Mouse (Mus musculus) forebrain, embryonic 11.5 days (tissue): ENCODE measurements around the gene Adcy1. TPM values are rescaled to one million over a fixed set of nuclear protein-coding genes. Genes with fewer than 3 reads are reported as not detected.

Experiments used
- ATAC-seq: fragments of 200-750 bp; cut with Nextera tagmentation; replicated peaks from 2 replicates; pipeline ENCODE4 v1.8.0; 2017; ENCODE audit warnings: moderate TSS enrichment; ENCODE audit not compliant: low FRiP score
- DNase-seq: peaks from one replicate; pipeline ENCODE4 v3.0.0-alpha.2; 2017; ENCODE audit warnings: low spot score
- H3K27ac ChIP-seq: fragments of 300-500 bp; sonication (generic); 2 replicates; pipeline ENCODE4 v1.5.1; 2014; ENCODE audit warnings: low read depth, low read length
- H3K27me3 ChIP-seq: fragments of 300-500 bp; sonication (generic); 2 replicates; pipeline ENCODE4 v1.6.1; 2014; ENCODE audit warnings: mild to moderate bottlenecking, low read length, mixed read lengths; ENCODE audit not compliant: control insufficient read depth, insufficient read depth
- H3K36me3 ChIP-seq: fragments of 300-500 bp; sonication (generic); 2 replicates; pipeline ENCODE4 v1.6.1; 2014; ENCODE audit warnings: mild to moderate bottlenecking, low read length, moderate library complexity, mixed read lengths; ENCODE audit not compliant: control insufficient read depth, insufficient read depth
- H3K4me1 ChIP-seq: fragments of 300-500 bp; sonication (generic); replicated peaks from 2 replicates; pipeline ENCODE4 v1.6.1; 2014; ENCODE audit warnings: low read length, mixed read lengths; ENCODE audit not compliant: control insufficient read depth, insufficient read depth
- H3K4me2 ChIP-seq: fragments of 300-500 bp; sonication (generic); 2 replicates; pipeline ENCODE4 v1.6.1; 2014; ENCODE audit warnings: low read depth, mild to moderate bottlenecking, low read length, moderate library complexity, mixed read lengths; ENCODE audit not compliant: severe bottlenecking
- H3K4me3 ChIP-seq: fragments of 300-500 bp; sonication (generic); 2 replicates; pipeline ENCODE4 v1.5.1; 2014; ENCODE audit warnings: low read depth, low read length
- H3K9ac ChIP-seq: fragments of 300-500 bp; sonication (generic); 2 replicates; pipeline ENCODE4 v1.6.1; 2014; ENCODE audit warnings: low read length
- H3K9me3 ChIP-seq: fragments of 300-500 bp; sonication (generic); 2 replicates; pipeline ENCODE4 v1.6.1; 2016; ENCODE audit warnings: low read length, mixed read lengths; ENCODE audit not compliant: control insufficient read depth
- WGBS: fragments of 180-500 bp; shearing (Covaris S2); extraction: QIAGEN DNeasy Blood & Tissue Kit; methylation state at CpG from one replicate; pipeline ENCODE4 v1.1.7; 2014; 5-methylcytosine and 5-hydroxymethylcytosine counted together
- polyA plus RNA-seq: library from polyadenylated mRNA; unstranded; fragments of >200 nt; fragmentation: Nextera tagmentation; extraction: Ambion mirVana; gene quantifications from 2 replicates; pipeline ENCODE4 v1.2.1, GENCODE M21; 2014

The Adcy1 gene
- polyA plus RNA-seq, 1 experiment from 2014 or later: 1.3 TPM

GRCm38 (mm10) chr11:7064484-7065185 lies 1.3 kb downstream of the Adcy1 start:
- Histone ChIP-seq H3K4me2 (peak overlapping the region; percentile 84), H3K9me3 (no peaks in the 10 kb centered on the region), H3K4me3 (peak overlapping the region; percentile 54), H3K27me3 (peaks cover 19% of the 10 kb centered on the region), H3K36me3 (no peaks in the 10 kb centered on the region), H3K9ac (no peak overlapping the region), H3K4me1 (peaks cover 7% of the 10 kb centered on the region; the same call in 1 of the 2 replicates), H3K27ac (no peak overlapping the region)
- DNase-seq: no peak
- no peak for ATAC-seq
- 4% methylated on average over 26 of the region's 26 CpGs for WGBS

- peaks cover 7% of the 10 kb centered on the region; the same call in 1 of the 2 replicates for H3K4me1 ChIP-seq
- no peaks in the 10 kb centered on the region for H3K36me3 ChIP-seq
- H3K9ac ChIP-seq: no peak overlapping the region
- H3K27me3 ChIP-seq: peaks cover 19% of the 10 kb centered on the region
- 14% methylated on average over 4 of the region's 4 CpGs for WGBS
- DNase-seq (no peak), ATAC-seq (no peak)
- no peak overlapping the region for H3K27ac ChIP-seq
- H3K9me3 ChIP-seq: no peaks in the 10 kb centered on the region
- no peak overlapping the region for H3K4me2 ChIP-seq
- H3K4me3 ChIP-seq: no peak overlapping the region
These were observed 2.1 kb downstream of the Adcy1 start for GRCm38 (mm10) chr11:7065388-7065787.

GRCm38 (mm10) chr11:7065876-7066275 lies 2.6 kb downstream of the Adcy1 start:
- WGBS: 44% methylated on average over 5 of the region's 5 CpGs
- peaks cover 19% of the 10 kb centered on the region for H3K27me3 ChIP-seq

GRCm38 (mm10) chr11:7067263-7067662 lies 4.0 kb downstream of the Adcy1 start:
- Histone ChIP-seq H3K4me2 (no peak overlapping the region), H3K4me1 (peaks cover 7% of the 10 kb centered on the region; the same call in 1 of the 2 replicates), H3K27me3 (peaks cover 16% of the 10 kb centered on the region), H3K27ac (no peak overlapping the region), H3K4me3 (no peak overlapping the region), H3K36me3 (no peaks in the 10 kb centered on the region), H3K9ac (no peak overlapping the region), H3K9me3 (no peaks in the 10 kb centered on the region)
- no peak for DNase-seq
- 89% methylated on average over 4 of the region's 4 CpGs for WGBS
- no peak for ATAC-seq

More at GRCm38 (mm10) chr11:7065876-7066275, 2.6 kb downstream of the Adcy1 start:
- DNase-seq (no peak), ATAC-seq (no peak)
- no peak overlapping the region for H3K9ac ChIP-seq
- no peaks in the 10 kb centered on the region for H3K36me3 ChIP-seq
- no peak overlapping the region for H3K4me3 ChIP-seq
- no peaks in the 10 kb centered on the region for H3K9me3 ChIP-seq
- no peak overlapping the region for H3K4me2 ChIP-seq
- H3K4me1 ChIP-seq: peaks cover 7% of the 10 kb centered on the region; the same call in 1 of the 2 replicates
- no peak overlapping the region for H3K27ac ChIP-seq

- DNase-seq: no peak
- no peak overlapping the region for H3K4me3 ChIP-seq
- peaks cover 14% of the 10 kb centered on the region for H3K27me3 ChIP-seq
- no peak for ATAC-seq
- peaks cover 7% of the 10 kb centered on the region; the same call in 1 of the 2 replicates for H3K4me1 ChIP-seq
- no peaks in the 10 kb centered on the region for H3K36me3 ChIP-seq
- H3K27ac ChIP-seq: no peak overlapping the region
- H3K4me2 ChIP-seq: no peak overlapping the region
- H3K9me3 ChIP-seq: no peaks in the 10 kb centered on the region
- WGBS: 84% methylated on average over 12 of the region's 12 CpGs
- no peak overlapping the region for H3K9ac ChIP-seq
These were observed 5.4 kb downstream of the Adcy1 start for GRCm38 (mm10) chr11:7068479-7069235.

GRCm38 (mm10) chr11:7069762-7070161 lies 6.5 kb downstream of the Adcy1 start:
- WGBS: 89% methylated on average over 4 of the region's 4 CpGs
- DNase-seq: no peak
- Histone ChIP-seq H3K4me1 (no peaks in the 10 kb centered on the region), H3K36me3 (no peaks in the 10 kb centered on the region), H3K27me3 (peaks cover 3% of the 10 kb centered on the region), H3K9ac (no peak overlapping the region), H3K4me2 (no peak overlapping the region), H3K4me3 (no peak overlapping the region), H3K9me3 (no peaks in the 10 kb centered on the region), H3K27ac (no peak overlapping the region)
- no peak for ATAC-seq

- Histone ChIP-seq H3K4me3 (no peak overlapping the region), H3K4me2 (no peak overlapping the region), H3K4me1 (no peaks in the 10 kb centered on the region), H3K9ac (no peak overlapping the region), H3K9me3 (no peaks in the 10 kb centered on the region), H3K36me3 (no peaks in the 10 kb centered on the region), H3K27ac (no peak overlapping the region), H3K27me3 (no peaks in the 10 kb centered on the region)
- WGBS: 80% methylated on average over 6 of the region's 6 CpGs
- DNase-seq (no peak), ATAC-seq (no peak)
These were observed 8.3 kb downstream of the Adcy1 start for GRCm38 (mm10) chr11:7071617-7072016.

GRCm38 (mm10) chr11:7073556-7073955 lies 10.3 kb downstream of the Adcy1 start:
- Histone ChIP-seq H3K36me3 (no peaks in the 10 kb centered on the region), H3K9me3 (no peaks in the 10 kb centered on the region), H3K9ac (no peak overlapping the region), H3K4me1 (no peaks in the 10 kb centered on the region), H3K27ac (no peak overlapping the region), H3K4me2 (no peak overlapping the region), H3K27me3 (no peaks in the 10 kb centered on the region), H3K4me3 (no peak overlapping the region)
- DNase-seq (no peak), ATAC-seq (no peak)
- WGBS: 86% methylated on average over 3 of the region's 3 CpGs
